Mouse (Mus musculus) thymus, postnatal 10 days (tissue): ENCODE measurements around the gene Nlgn1.

Experiments used
- DNase-seq, 2 experiments: peaks; one replicate each; pipeline ENCODE4 v3.0.0; 2021; ENCODE audit warnings: low spot score in 2 of 2

Nlgn1 gene

GRCm38 (mm10) chr3:25813368-25813767, 518.9 kb downstream of the Nlgn1 start:
- DNase-seq, result no peak

- DNase-seq, result no peak
Observed at GRCm38 (mm10) chr3:25807559-25807958, 524.7 kb downstream of the Nlgn1 start.

GRCm38 (mm10) chr3:25781651-25782050, 550.6 kb downstream of the Nlgn1 start:
- no peak for DNase-seq

GRCm38 (mm10) chr3:25775437-25775836, 556.8 kb downstream of the Nlgn1 start:
- no peak for DNase-seq

DNA sequence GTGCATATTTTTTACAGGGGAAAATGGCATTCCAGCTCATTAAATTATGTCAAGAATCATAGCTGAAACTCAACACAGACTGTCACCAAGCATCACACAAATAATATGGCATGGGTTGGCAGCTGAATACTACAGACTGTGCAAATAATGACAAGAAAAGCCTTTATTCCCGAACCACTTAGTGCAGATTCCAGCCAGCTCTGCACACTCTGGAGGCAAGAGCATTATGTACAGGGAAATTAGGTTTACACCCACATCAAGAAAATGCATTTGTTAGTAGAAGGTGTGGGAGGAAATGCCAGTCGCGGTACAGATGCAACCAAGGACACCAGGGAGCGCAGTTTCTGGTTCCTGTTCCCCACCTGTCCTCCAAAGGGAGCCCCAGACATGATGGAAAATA, 558.4 kb downstream of the Nlgn1 start:
- no peak for DNase-seq

- no peak for DNase-seq
Observed at GRCm38 (mm10) chr3:25773467-25773866, 558.8 kb downstream of the Nlgn1 start.

GRCm38 (mm10) chr3:25763689-25764088, 568.6 kb downstream of the Nlgn1 start:
- no peak for DNase-seq

DNA sequence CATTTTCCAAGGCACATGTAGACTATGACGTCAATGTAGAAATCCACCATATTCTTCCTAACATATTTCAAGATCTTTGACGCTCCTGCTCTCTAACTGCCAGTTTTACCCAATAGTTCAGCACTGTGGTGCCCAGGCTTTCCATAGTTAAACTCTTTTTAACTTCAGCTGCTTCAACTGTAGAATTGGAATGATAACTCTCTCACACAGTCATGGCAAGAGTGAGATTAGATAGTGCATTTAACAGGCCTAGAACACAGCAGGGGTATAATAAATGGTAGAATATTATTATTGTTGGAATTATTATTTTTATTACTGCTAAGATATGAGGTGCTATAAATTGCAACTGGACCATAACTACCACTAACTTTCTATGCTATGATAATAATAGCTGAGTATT, 574.4 kb downstream of the Nlgn1 start:
- DNase-seq, result no peak

- no peak for DNase-seq
Observed at GRCm38 (mm10) chr3:25724111-25724510, 608.1 kb downstream of the Nlgn1 start.

- no peak for DNase-seq
Observed at GRCm38 (mm10) chr3:25721464-25721863, 610.8 kb downstream of the Nlgn1 start.

DNA sequence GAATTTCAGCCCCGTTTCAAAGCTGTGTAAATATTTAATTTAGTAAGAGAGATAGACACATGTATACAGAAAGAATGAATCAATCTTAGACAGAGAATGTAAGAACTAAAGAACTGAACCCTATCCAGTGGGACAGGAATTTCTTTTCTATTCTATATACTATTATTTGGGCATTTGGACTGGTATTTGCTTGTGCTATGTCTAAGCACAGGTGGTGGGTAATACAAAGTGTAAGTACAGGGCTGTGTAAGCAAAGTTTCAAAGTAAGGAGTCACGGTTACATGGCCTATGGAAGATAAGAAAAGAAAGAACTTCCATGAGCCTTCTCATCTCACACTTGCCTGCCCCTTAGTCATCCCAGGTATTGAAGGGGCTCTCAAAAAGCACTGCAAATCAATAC, 624.9 kb downstream of the Nlgn1 start:
- DNase-seq, result no peak

GRCm38 (mm10) chr3:25697231-25697630, 635.0 kb downstream of the Nlgn1 start:
- no peak for DNase-seq

GRCm38 (mm10) chr3:25688789-25689464, 643.3 kb downstream of the Nlgn1 start:
- DNase-seq, result no peak

DNA sequence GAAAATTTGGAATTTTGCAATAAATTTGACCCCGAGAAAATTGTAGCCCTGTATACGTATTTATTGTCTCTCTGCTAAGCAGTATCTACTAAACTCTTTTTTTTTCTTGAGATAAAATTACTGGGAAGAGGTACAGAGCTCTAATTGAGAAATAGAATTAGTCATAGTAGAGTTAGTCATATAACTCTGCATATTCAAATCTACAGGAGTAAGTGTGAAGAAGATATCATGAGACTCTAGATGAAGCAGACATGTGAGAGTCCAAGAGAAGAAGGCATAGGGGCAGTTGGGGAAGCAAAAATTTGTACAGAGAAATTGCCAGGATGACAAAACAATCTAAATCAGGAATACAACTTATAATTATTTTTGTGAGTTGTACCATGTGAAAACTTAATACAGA, 648.6 kb downstream of the Nlgn1 start:
- DNase-seq, result no peak

GRCm38 (mm10) chr3:25679373-25679772, 652.9 kb downstream of the Nlgn1 start:
- no peak for DNase-seq

GRCm38 (mm10) chr3:25675888-25676287, 656.4 kb downstream of the Nlgn1 start:
- no peak for DNase-seq

- peak in 1 of 2 experiments; percentile 3 for DNase-seq
Observed at GRCm38 (mm10) chr3:25675069-25675468, 657.2 kb downstream of the Nlgn1 start.

DNA sequence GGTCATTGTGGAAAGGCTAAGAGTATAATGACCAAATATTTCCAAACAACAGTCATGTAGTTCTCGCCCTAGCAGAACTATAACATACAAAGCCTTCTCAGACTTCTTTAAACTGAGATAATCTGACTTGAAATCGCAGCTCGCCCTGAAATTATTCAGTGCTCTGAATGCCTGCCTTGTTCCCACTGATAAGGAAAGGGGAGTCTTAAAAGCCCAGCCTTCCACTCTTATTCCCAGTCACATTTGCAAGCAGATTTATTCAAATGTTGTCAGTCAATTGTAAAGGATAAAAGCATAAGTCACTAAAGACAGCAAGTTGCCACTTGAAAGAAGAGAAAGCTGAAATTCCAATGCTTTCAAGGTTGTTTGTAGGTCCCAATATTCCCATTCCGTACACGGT, 658.9 kb downstream of the Nlgn1 start:
- no peak for DNase-seq

DNA sequence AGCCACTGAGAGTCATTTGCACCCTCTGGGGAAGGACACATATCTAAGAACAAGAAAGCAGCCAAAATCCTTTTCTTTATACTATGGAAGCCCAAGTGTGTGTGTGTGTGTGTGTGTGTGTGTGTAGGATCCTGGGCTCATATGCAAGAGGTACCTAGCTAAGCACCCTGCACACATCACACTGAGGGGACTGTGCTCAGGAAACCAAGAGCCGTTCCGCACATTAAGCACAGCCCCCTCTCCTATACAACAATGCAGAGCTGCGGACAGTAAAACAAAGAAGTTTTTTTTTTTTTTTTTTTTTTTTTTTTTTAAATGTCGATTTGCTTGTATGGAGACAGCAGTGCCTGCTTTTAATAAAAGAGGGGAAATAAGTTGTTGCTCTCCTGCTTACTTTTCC, 659.5 kb downstream of the Nlgn1 start:
- DNase-seq, result no peak

GRCm38 (mm10) chr3:25663464-25663863, 668.8 kb downstream of the Nlgn1 start:
- no peak for DNase-seq

GRCm38 (mm10) chr3:25660285-25660684, 672.0 kb downstream of the Nlgn1 start:
- DNase-seq, result no peak

GRCm38 (mm10) chr3:25658006-25658405, 674.3 kb downstream of the Nlgn1 start:
- no peak for DNase-seq

DNA sequence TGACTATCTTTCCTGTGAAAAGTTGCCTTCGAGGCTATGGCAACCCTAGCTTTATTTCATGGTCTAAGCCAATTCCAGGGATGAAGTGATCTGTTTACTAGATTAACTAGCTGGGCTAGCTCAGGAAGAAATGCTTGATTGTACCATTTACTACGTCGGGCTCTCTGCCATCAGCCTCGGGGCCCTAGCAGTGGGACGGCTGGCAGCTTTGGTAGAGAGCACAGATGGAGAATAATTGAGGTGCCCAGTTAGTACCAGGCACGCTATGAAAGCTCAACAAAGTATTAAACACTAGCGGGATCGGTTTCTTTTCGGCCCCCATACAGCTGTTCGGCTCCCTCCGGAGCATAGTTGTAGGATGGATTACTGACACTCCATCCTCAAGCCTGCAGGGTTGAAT, 675.2 kb downstream of the Nlgn1 start:
- no peak for DNase-seq

GRCm38 (mm10) chr3:25653010-25653409, 679.2 kb downstream of the Nlgn1 start:
- no peak for DNase-seq
